Mouse (Mus musculus) layer of hippocampus, adult 6 months (tissue): ENCODE measurements around the gene Glg1. TPM values are rescaled to one million over a fixed set of nuclear protein-coding genes. Genes with fewer than 3 reads are reported as not detected.

ENCODE experiments used
- long read RNA-seq, 2 experiments: library from polyadenylated mRNA; unstranded; transcript quantifications; one replicate each; pipeline ENCODE4 v2.0.0; 2019 to 2020
- microRNA-seq: library from miRNA; unstranded; fragments of <30 nt; microRNA quantifications from one replicate; pipeline ENCODE4 v1.2.0, GENCODE M21; 2020
- polyA plus RNA-seq: library from polyadenylated mRNA; unstranded; fragments of <200 nt; fragmentation: Nextera tagmentation; gene quantifications from 2 replicates; pipeline ENCODE4 v1.2.3, GENCODE M21; 2021

Gene Glg1
- polyA plus RNA-seq: 44.7 and 45.4 TPM in 2 replicates
- long read RNA-seq, experiment 1, full-length matches to known transcripts: 29 of 166 reads
- long read RNA-seq, experiment 1, partial matches to known transcripts: 92 of 166 reads
- long read RNA-seq, experiment 1, other reads (novel, unspliced or antisense): 45 of 166 reads
- long read RNA-seq, experiment 2, full-length matches to known transcripts: 566 of 799 reads
- long read RNA-seq, experiment 2, partial matches to known transcripts: 100 of 799 reads
- long read RNA-seq, experiment 2, other reads (novel, unspliced or antisense): 133 of 799 reads

DNA sequence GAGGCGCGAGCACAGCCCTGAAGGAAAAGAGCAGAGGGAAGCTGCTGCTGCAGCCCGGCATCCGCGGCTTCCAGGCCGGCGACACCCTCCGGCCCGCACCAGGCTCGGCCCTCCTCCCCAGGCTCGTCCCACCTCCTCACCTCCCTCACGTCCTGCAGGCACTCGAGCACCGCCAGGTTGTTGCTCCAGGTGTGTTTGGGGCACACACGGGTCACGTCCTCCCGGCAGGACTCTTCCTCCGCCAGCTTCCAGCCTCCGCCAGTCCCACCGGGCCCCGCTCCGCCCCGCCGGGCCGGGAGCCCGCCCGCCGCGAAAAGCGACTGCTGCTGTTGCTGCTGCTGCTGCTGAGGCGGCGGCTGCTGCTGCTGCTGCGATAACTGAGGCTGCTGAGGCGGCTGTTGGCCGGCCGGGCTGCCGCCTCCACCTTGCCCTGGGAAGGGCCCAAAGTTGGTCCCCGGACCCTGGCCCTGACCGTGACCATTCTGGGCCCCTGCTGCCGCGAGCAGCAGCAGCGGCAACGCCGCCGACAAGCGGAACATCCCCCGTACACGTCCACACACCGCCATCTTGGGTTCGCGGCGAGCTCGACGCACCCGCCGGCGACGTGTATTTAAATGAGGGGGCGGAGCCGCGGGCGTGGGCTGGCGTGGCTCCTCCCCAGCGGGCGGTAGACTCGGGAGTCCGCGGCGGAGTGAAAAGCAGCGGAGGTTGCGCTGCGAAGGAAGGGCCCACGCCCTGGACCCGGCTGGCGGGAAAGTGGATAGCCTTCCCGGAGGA lies at the start of gene Glg1:
Gene Glg1, minus strand, starts transcription at position 586 of the 777 bp plus-strand sequence.

DNA sequence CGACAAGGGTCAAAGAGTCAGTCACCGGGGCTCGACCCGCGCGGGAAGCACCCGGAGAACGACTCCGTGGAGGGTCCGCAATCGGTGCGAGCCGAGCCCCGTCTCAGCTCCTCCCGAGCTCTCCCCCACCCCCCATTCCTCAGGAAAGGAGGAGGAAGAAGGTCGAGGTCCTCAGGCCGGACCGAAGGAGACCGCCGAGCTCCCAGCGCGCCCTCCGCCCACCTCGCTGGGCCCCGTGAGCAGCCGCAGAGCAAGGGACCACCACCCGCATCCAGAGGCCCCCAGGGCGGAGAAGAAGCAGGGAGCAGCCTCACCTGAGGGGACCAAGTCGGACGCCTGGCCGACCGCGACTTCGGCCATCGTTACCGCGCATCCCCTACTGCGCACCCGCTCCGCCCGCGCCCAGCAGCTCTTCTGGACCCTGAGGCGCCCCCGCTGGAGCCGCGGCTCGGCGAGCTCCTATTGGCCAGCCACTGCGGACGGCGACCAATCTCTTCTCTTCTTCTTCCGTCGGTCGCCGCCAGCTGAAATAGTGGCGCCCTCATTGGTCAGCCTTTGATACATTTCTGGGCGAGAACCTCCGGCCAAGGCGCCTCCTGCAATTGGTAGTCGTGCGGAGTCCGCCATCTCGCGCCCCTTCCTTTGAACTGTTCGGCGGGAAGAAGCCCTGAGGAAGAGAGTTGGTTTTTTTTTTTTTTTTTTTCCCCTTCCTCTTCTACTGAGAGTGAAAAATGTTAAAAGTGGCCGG lies 41.0 kb upstream of the Glg1 start, which contains the start of gene Rfwd3:
Gene Rfwd3, minus strand, starts transcription at position 402 of the 748 bp plus-strand sequence.

Small RNA genes within 50 kb of the gene (microRNA-seq; reads per million reads assigned to microRNA genes)
- not detected for gene Gm23193

Other genes with a start within 250 kb of the Glg1 start
- 3.9 and 4.2 TPM in 2 replicates for gene Ddx19b, start 227.5 kb downstream of the Glg1 start, polyA plus RNA-seq
- 44.9 and 47.2 TPM in 2 replicates for gene Aars, start 226.1 kb downstream of the Glg1 start, polyA plus RNA-seq
- not detected in 2 replicates for gene Exosc6, start 202.9 kb downstream of the Glg1 start, polyA plus RNA-seq
- gene Clec18a, start 166.8 kb downstream of the Glg1 start, polyA plus RNA-seq: 1.7 and 3.3 TPM in 2 replicates
- 4.6 and 5.7 TPM in 2 replicates for gene Pdpr, start 164.6 kb downstream of the Glg1 start, polyA plus RNA-seq
- 4.7 and 6.2 TPM in 2 replicates for gene Rfwd3, start 41.0 kb upstream of the Glg1 start, polyA plus RNA-seq
- gene Mlkl, start 79.0 kb upstream of the Glg1 start, polyA plus RNA-seq: 0.09 TPM in 1 of 2 replicates, not detected in the other
- 11.2 and 15.8 TPM in 2 replicates for gene Fa2h, start 134.6 kb upstream of the Glg1 start, polyA plus RNA-seq